Mouse (Mus musculus) cerebellum, postnatal 25 days (tissue): ENCODE measurements at regions not wholly inside any gene's neighbourhood (a gene's known extent, or its start where the extent isn't known, plus 50 kb on each side); places are given as distances from the start of the nearest gene placed in this dataset.

Experiments used
- DNase-seq, 2 experiments: peaks; one replicate each; pipeline ENCODE4 v3.0.0; 2021; ENCODE audit warnings: mixed read lengths in 2 of 2

DNA sequence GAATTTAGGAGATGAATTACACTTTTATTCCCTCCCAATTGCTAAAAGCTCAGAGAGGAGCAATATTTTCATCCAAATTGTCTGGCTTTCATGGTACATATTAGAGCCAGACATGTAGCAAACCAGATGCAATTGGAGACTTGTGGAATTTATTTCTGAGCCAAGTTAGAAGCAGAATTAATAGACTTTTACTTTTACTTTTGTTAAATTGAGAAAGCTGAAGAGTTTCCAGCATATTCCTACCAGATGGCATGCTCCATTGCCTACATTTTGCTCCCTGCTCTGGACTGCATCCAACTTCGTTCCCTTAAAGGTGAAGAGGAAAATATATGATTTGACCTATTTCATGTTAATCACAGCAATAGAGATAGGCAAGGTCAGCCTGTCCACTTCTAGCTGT lies 646.4 kb upstream of the Slit2 start:
- DNase-seq = peak in 1 of 2 experiments; percentile 3

DNA sequence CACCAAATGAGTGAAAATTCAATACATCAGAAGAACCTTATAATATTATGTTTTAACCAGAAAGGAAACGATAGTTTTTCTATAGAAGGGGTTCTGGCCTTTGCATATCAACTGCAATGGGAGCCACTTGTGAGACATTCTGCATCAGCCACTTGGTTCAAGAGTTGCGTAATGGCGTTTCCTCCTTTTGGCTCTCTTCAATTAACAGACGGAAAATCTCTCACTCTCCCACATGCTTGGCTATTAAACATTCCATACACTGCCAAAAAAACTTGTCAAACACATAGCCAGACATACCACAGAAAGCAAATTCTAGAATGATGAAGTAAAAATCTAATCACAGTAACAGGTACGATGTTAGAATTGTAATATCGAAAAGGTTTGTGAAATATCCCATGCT lies 643.1 kb upstream of the Slit2 start:
- DNase-seq = no peak

DNA sequence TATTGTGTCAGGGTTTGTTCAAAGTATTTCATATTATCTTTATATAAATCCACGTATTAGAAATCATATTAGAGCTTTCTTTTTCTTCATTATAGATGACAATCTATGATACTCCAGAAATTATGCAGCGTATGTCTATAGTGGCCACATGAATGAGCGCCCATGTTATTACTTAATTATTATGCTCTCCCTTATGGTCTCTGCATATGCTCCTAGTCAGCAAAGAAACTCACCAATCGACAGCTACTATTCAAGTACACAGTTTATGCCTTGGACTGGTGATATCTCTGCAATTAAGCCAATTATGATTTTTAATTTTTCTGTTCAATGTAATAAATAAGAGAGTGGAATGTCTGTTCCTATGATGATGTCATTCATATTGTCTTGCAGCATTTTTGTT lies 612.8 kb upstream of the Slit2 start:
- DNase-seq = no peak

DNA sequence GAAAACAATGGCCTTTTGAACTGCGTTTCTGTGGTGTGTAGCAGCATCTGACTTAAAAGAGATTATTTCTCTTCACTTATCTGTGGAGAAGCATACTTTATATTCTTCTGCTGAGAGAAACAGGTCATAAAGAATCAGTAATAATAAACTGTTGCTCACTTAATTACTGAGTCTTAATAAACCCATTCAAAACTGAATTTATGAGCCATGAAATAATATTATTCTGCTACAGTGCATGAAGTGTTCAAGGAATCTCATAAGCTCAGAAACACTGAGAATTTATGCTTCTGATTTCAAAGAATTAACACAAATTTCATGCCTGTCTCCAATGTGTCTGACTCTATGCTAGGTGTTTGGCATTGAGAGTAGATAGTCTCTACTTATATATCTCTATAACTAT lies 597.0 kb upstream of the Slit2 start:
- no peak for DNase-seq

DNA sequence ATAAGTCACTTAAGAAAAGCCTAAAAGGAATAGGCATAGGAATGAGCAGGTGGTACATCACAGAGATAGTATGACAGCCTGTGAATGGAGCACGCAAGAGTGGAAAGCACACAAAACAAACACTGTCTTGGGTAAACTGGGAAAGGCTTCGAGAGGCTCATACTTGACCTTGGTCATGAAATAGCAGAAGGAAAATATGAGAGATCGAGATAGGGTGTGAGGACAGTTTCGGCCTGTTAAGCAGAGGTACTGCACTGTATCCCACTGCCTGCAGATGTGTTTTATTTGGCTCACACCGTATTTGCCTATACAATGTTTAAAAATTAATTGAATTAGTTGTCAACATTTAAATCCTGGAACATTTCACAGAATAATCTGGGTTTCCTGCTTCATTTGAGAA lies 596.2 kb upstream of the Slit2 start:
- no peak for DNase-seq

DNA sequence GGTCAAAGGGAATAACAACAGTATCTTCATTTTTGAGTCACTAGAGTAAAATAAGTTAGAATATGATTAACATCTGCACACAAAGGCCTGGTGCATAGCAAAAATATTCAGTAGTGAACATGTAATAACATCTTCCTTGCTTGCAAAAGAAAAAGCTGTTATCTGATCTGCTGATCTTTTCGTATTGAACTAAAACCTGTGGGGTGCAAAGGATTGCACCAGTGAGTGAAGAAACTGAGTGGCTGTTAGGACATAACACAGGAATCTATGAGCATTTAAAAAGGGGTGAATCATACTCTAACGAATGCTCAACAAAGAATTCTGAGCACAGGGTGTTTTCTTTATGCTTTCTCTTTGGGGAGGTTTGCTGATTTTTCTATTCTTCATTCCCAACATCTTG lies 592.2 kb upstream of the Slit2 start:
- no peak for DNase-seq

DNA sequence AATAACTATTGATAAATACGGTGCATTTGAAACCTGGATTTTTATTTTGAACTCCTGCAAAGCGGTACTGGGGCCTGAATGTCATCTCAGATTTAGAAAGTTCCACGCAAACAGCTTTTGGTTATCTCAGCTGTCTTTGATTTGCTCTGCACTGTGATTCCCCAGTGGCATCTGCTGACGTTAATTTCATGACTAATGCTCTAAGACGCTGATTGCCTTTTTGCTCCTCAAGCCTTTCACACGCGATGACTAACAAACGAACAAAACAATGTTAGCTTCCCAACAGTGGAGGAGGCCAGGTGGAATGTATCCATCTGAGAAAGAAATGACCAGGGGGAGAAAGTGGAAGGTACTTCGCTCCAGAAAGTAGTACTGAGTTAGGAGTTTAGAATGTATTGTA lies 586.1 kb upstream of the Slit2 start:
- DNase-seq = no peak

DNA sequence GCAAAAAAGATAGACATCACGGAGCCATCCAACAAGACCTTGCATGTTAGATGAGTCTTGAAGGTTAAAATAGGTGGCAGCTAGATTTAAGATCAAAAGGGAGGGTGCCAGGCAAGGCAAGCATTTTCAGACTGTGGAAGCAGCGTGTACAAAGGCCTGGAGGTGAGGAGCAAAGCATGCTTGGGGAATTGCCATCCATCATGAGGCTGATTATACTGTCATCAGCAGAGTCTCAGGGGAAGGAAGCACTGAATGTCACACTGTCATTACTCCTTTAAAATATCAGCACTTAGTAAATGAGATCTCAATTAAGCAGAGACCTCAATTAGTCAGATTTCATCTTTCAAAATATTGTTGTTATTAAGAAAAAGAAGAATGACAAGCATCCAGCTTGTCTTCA lies 561.0 kb upstream of the Slit2 start:
- DNase-seq = no peak

DNA sequence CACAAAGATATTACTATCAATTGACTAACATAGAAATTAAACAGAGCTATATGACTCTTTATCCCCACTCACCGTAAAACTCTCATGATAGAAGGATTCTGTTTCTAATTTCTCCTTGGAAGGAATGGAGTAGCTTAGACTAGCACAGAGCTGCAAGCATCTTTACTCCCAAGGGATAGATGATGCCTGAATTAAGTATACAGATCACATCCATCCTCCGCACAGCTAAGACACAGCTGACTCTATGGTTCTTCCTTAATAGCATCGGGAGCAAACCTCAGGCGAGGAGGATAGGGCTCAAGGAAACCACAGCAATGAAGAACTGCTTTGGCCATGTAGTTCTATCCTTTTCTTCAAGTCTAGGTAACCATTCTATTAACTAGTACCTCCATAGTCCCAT lies 556.9 kb upstream of the Slit2 start:
- DNase-seq = no peak

DNA sequence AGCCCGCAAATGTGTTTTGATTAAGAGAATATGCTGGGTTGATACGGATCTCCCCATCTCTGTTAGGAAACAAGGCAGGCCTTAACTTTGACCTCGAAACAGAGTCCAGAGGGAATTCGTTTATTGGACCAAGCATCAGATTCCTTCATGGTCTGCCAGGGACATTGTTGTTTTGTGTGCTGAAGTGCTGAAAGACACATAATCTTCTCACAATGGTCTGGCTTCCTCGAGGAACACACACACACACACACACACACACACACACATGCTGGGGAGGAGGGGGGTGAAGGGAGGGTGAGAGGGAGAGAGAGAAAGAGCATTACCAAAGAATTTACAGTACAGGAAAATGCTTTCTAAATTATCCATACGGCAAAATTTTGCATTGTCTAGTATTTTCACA lies 556.5 kb upstream of the Slit2 start:
- no peak for DNase-seq

DNA sequence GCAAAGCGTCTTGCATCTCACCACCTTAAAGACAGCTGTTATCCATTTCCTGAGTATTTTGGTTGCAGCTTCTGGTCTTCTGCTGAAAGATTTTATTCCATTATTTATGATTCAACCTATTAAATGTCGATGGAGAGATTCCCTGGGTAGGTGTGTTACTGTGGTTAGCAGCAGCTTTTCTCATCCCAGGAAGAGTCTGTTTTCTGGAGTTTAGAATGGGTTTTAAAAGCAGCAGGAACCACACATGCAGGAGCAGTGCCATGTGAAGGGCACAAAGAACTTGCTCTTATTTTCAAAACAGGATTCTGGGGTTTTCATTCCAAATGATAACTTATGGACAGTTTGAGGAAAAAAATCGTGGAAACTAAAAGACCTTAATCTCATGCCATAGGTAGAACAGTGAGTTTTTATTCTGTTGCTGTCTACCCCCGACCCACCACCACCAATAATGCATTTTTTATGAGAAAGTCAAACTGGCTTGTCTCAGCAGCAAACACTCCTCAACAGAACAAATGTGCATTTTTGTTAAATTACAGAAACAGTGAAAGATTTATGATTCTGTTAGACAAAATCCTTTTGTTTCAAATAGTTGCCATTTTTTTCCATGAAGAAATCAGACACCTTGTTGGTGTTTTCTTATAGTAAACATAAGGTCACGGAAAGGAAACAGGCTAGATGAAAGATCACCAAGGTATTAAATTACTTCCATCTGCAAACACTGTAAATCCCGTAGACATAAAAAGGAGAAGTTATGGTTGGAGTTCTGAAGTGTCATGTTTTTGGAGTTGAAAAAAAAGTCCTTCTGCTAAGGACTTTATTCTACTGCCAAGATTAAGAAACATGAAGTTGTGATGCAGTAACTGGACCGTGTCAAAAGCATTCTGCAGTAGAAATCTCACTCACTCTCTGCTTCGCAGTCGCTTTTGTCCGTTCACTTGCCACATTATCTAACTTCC lies 553.4 kb upstream of the Slit2 start:
- no peak for DNase-seq

DNA sequence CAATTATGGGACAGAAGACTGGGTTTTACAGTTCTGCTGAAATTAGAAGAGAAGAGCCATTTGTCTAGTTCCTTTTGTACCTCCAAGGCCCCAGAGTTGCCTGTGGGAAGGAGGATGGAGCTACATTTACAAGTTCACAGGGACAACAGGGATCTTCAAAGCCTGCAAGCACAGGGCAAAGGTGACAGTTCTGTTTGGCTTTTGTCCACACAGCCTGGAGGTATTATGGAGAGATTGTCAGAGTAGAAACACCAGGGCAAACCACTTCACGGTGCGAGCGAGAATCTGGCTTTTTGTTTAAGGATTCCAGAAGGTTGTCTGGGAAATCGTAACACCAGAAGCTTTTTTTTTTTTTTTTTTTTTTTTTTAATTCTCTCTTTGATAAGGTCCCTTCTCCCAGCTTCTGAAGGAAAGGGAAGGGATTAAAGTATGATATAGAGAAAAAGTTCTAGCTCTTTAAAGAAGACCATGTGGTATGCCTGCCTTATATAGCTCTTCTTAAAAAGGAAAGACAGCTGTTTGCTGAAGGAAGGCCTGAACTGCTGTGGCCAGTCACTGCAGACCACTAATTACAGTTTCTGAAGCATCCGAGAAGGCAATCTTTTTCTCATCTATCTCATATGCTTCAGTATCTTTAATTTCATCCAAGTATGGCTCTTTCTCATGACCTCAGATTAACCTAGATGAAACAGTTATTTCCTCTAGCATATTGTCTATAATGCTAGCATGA lies 551.2 kb upstream of the Slit2 start:
- no peak for DNase-seq

DNA sequence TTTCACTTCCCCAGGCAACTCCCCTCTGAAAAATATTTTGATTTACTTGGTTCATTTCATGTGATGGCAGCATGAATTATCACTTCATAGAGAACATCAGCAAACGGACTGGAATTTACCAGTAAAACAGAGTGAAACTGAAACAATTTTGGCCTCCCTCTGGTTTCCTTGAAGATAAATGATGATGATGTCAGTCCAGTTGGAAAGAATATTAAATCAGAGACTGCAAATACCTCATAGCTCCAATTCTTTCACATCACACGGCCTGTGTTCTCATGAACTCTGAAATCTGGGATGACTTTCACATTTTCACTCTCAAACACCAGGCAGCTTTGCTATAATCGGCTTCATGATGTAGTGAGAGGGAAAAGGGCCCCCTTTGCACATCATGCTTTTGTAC lies 546.5 kb upstream of the Slit2 start:
- no peak for DNase-seq

DNA sequence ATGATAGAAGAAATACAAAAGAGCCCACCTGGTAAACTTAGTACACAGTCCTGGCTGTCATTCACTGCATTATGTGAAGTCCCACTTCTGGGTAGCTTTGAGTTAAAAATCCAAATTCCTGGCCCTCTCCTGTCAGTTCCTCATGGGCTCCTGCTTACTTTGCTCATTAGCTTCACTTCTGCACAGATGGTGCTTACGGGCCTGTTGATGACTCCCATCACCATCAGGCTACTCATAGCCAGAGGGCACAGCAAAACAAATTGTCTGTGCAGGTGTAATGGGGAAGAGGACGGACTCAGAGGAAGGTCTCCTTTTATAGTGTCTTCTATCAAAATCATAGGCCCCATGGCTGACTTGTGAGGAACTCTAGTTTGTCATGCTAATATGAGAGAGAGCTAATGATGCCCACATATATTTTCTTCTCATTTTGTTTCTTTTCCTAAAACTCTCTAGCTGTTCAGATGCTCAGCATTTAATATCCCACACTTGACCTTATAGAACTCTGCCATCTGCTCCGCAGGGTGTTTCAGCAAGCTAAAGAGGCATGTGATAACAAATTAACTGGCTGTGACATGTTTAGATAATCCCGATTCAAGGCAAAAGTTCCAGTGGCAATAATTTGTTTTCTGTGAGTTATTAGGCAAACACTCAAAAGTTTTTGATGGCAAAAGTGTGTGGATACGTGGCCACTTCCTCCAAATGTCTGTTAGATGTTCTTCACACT lies 536.5 kb upstream of the Slit2 start:
- DNase-seq = no peak

DNA sequence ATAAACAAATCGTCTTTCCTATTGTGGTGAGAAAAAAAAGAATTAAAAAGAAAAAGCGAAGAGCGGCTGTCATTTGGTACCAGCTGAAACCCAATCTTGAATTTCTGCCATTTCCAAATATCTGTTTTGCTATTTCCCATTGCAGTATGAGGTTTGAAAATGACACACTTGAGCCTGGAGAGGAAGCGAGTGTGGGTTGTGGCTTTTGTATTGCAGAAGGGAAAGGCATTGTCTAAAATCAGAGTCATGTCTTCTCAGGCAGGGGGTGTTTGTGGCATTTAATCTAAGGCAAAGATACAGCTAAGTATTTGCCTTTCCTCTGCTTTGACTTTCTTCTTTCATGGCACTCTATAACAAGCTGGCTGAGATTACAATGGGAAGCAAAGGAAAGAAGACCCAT lies 518.1 kb upstream of the Slit2 start:
- no peak for DNase-seq

DNA sequence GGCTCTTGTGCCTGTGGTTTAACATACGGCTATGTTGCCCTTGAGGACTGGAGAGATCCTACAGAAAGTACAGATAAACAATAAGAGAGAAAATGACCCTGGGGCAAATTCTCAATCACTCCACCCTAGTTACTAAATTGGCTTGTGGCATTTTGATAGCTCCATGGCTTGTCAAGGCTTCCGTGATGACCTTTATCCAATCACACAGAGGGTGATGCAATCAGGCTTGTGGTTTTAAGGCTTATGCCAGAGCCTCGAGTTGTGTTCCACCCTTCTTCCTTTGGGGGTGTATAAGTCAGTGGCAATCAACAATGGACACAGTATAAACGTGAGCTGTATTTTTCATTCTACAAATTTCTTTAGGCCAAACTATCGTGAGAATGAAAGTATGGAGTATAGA lies 513.5 kb upstream of the Slit2 start:
- DNase-seq = no peak

DNA sequence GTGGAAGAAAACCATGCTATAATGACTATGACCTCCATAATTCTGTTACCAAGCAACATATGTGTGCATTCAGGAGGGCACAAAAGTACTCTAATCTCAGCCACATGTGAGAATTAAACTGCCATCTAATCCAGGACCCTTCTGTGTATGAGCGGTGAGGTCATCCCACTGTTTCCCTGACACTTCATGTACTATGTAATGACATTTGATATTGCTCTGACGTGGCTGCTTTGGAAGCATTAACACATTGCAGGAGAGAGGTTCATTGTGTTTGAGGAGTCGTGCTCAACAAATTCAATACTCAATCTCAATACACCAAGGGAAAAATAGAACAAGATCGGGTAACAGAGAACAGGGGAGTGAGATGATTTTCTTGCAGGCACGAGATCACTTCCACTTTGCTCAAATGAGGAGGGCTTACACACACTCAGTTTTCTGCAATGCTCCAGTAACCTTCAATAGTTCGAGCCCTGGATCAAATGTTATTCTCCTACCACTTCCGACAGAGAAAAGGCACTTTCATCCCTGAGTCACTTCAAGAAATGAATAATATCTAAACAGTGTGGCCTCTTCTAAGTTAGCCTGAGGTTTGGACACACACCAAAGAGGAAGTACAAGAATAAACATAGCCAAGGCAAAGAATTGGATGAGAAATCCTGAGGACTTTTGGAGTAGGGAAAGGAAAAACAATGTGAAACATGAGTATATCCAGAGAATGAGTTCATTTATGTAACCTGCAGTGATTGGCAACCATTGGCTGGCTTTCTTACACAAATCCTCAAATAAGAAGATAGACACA lies 510.7 kb upstream of the Slit2 start:
- no peak for DNase-seq

DNA sequence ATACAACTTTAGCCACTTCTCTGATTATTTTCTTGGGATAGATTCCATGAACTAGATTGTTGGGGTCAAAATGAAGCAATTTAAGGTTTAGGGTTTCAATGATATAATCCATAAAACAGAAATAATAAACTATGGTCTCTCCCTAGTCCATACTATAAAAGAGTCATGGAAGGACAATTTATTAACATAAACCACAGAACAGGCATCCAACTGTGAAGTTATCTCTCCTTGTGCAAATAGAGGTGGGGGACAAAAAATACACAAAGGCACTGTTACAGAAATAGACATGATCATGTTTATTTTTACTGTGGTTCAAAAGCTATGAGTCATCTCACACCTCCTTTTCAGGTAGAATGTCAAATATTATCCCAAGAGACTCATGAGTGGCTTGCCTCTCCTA lies 503.0 kb upstream of the Slit2 start:
- DNase-seq = no peak

DNA sequence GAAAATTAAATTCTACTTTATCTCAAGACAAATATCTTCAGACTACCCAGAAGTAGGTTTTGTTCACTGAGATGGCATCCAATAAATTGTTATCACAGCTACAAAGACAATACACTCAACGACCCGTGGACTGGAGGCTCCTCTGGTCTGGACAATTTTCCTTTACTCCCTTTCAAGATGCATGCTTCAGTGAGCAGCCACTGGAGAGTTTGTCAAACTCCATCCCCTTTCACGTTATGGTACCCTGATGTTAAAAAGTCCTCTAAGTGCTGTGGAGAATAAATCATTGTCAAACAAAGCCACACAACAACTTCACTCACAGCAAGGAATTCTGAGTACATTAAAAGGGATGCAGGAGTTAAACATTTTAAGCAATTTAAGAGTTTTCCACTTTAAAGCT lies 486.7 kb upstream of the Slit2 start:
- no peak for DNase-seq

DNA sequence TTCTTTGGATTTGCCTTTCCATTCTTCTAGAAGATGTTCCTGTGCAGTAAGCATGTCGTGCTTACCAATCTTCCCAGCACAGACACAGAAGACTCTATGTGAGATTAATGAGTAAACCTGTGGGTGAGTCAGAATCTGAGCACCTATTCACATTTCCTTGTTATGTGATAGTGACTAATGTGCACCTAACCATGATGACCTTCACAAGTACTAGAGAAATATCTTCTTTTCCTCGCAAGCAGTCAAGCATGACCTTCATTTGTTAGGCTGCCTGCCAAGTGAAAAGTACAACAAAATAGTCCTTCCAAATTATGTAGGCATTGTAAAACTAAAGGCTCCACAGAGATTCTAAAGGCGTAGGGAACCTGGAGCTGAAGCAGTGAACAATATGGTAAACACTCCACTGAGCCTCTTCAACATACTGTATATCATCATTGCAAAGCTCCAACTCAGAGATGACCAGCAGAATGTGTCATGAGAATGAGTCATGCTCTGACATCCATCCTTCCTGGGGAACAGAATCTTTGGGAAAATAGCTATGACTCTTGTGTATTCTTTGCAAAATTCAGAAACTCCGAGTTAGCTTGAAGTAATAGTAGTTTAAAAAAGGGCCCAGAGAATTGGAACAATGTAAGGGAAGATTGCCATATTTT lies 480.0 kb upstream of the Slit2 start:
- no peak for DNase-seq

DNA sequence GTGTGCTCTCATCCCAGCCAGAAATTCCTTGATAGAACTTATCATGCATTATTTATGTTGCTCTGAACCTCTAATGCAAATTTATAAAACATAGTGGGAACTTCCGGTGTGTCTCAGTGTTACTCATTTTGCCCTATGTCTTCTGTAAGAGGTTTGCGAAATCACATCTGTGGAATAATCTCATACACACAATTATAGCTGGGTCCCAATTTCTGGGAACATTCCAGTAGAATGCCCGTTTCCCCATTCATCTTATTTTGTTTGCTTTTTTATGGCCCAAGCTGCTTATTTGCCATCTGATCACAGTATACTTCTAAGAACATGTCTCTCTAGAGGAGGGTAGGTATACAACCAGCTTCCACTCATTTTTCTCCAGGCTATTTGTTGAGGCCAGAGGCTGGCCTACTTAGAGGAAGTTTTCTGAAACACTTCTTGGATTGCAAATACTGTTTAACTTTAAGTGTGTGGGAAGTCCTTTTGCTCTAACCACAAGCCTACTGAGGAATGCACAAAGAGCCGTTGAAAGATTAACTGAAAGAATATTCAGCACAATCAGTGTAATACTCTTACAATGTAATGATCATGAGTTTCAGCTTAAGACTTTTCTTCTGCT lies 474.1 kb upstream of the Slit2 start:
- DNase-seq = no peak
